Mouse (Mus musculus): ENCODE results near the gene Scgb1b12. TPM values are rescaled to one million over a fixed set of nuclear protein-coding genes. Genes with fewer than 3 reads are reported as not detected.
"Not testable (repeated sequence)": the region's sequence is repeated elsewhere in the genome, so short reads cannot be mapped to it uniquely, and the experiment has no call there.

Gene Scgb1b12
- total RNA-seq (2014; rRNA removed; ENCODE audit: low replicate concordance) (not detected in 2 replicates), polyA plus RNA-seq (2015; fragmentation: Nextera tagmentation; extraction: Ambion mirVana) (not detected in 2 replicates)

- DNase-seq (ENCODE audit: low spot score), result not testable (repeated sequence)
Measured at GRCm38 (mm10) chr7:32333882-32334281, at the start of gene Scgb1b12. TSS of gene Scgb1b12 (plus strand) at chr7:32334182.

GRCm38 (mm10) chr7:32327145-32327544, 6.8 kb upstream of the Scgb1b12 start, which contains the start of gene Scgb2b12:
TSS of gene Scgb2b12 (minus strand) at chr7:32327245.
- 42% methylated on average over 1 of the region's 1 CpGs for WGBS
- H3K36me3 ChIP-seq (replicated peaks; ENCODE audit: control insufficient read depth, insufficient read depth, low read length); H3K27me3 ChIP-seq (ENCODE audit: control insufficient read depth, insufficient read depth, low read length); H3K4me3 ChIP-seq (ENCODE audit: low read depth, low read length); H3K4me2 ChIP-seq (ENCODE audit: low read depth, low read length); H3K4me1 ChIP-seq (ENCODE audit: control insufficient read depth, insufficient read depth); H3K27ac ChIP-seq (ENCODE audit: low read depth); DNase-seq (ENCODE audit: low spot score); ATAC-seq (ENCODE audit: insufficient read depth, low read depth); H3K9ac ChIP-seq (replicated peaks; ENCODE audit: low read depth, low read length); H3K9me3 ChIP-seq (replicated peaks; ENCODE audit: control insufficient read depth, low read length): not testable (repeated sequence)

More at GRCm38 (mm10) chr7:32333882-32334281, at the start of gene Scgb1b12:
- not testable (repeated sequence) for H3K9me3 ChIP-seq (replicated peaks; ENCODE audit: control insufficient read depth, low read length); H3K4me3 ChIP-seq (ENCODE audit: low read depth, low read length); ATAC-seq (ENCODE audit: insufficient read depth, low read depth); H3K4me1 ChIP-seq (ENCODE audit: control insufficient read depth, insufficient read depth); H3K27ac ChIP-seq (ENCODE audit: low read depth); H3K9ac ChIP-seq (replicated peaks; ENCODE audit: low read depth, low read length); H3K27me3 ChIP-seq (ENCODE audit: control insufficient read depth, insufficient read depth, low read length); H3K36me3 ChIP-seq (replicated peaks; ENCODE audit: control insufficient read depth, insufficient read depth, low read length); H3K4me2 ChIP-seq (ENCODE audit: low read depth, low read length)
- 73% methylated on average over 2 of the region's 3 CpGs for WGBS

Other genes with a start within 250 kb of the Scgb1b12 start
- not detected in 2 replicates for gene Scgb1b10, start 233.3 kb upstream of the Scgb1b12 start, total RNA-seq (2014; rRNA removed; ENCODE audit: low replicate concordance)
- gene Scgb1b10, start 233.3 kb upstream of the Scgb1b12 start, polyA plus RNA-seq (2015; fragmentation: Nextera tagmentation; extraction: Ambion mirVana), result not detected in 2 replicates
- not detected in 2 replicates for gene Scgb2b11, start 123.0 kb upstream of the Scgb1b12 start, total RNA-seq (2014; rRNA removed; ENCODE audit: low replicate concordance)
- gene Scgb2b11, start 123.0 kb upstream of the Scgb1b12 start, polyA plus RNA-seq (2015; fragmentation: Nextera tagmentation; extraction: Ambion mirVana), result not detected in 2 replicates
- not detected in 2 replicates for gene Scgb1b11, start 111.3 kb upstream of the Scgb1b12 start, total RNA-seq (2014; rRNA removed; ENCODE audit: low replicate concordance)
- not detected in 2 replicates for gene Scgb1b11, start 111.3 kb upstream of the Scgb1b12 start, polyA plus RNA-seq (2015; fragmentation: Nextera tagmentation; extraction: Ambion mirVana)
- not detected in 2 replicates for gene Scgb2b12, start 6.9 kb upstream of the Scgb1b12 start, total RNA-seq (2014; rRNA removed; ENCODE audit: low replicate concordance)
- gene Scgb2b12, start 6.9 kb upstream of the Scgb1b12 start, polyA plus RNA-seq (2015; fragmentation: Nextera tagmentation; extraction: Ambion mirVana), result not detected in 2 replicates
- gene Scgb1b29, start 107.4 kb downstream of the Scgb1b12 start, total RNA-seq (2014; rRNA removed; ENCODE audit: low replicate concordance), result not detected in 2 replicates
- gene Scgb1b29, start 107.4 kb downstream of the Scgb1b12 start, polyA plus RNA-seq (2015; fragmentation: Nextera tagmentation; extraction: Ambion mirVana), result not detected in 2 replicates

All from heart, postnatal 0 days (tissue).